Mouse (Mus musculus) inflammation-experienced regulatory T-cells, adult 6 months (primary cell): ENCODE data around the gene Stxbp5. TPM values are rescaled to one million over a fixed set of nuclear protein-coding genes. Genes with fewer than 3 reads are reported as not detected.

Experiments used
- ATAC-seq: one replicate; pipeline ENCODE4 v1.8.0; 2017
- polyA plus RNA-seq, 3 experiments: library from polyadenylated mRNA; unstranded; fragments of 100-300 nt; shearing (Covaris generic); gene quantifications; one replicate each; pipeline ENCODE4 v1.2.1; 2017

Gene Stxbp5
- polyA plus RNA-seq, 3 experiments from 2014 or later, result 7.7 to 13.2 (median 13.0) TPM

GRCm38 (mm10) chr10:9754893-9755541 lies 145.9 kb downstream of the Stxbp5 start:
- ATAC-seq, result no peak

- ATAC-seq, result no peak
Measured at GRCm38 (mm10) chr10:9733861-9734260, 167.0 kb downstream of the Stxbp5 start.

GRCm38 (mm10) chr10:9732065-9732749 lies 168.7 kb downstream of the Stxbp5 start:
- ATAC-seq, result no peak

GRCm38 (mm10) chr10:9722519-9723303 lies 178.2 kb downstream of the Stxbp5 start:
- no peak for ATAC-seq

GRCm38 (mm10) chr10:9720027-9720426 lies 180.9 kb downstream of the Stxbp5 start:
- ATAC-seq, result no peak

- no peak for ATAC-seq
Measured at GRCm38 (mm10) chr10:9718086-9718485, 182.8 kb downstream of the Stxbp5 start.

Other genes with a start within 250 kb of the Stxbp5 start
- not detected for gene Samd5, start 225.9 kb downstream of the Stxbp5 start, polyA plus RNA-seq